Mouse (Mus musculus) heart, postnatal 0 days (tissue): Measurements from ENCODE around the gene Mecom.

Source experiments
- CTCF ChIP-seq: IDR thresholded peaks from 2 replicates; pipeline ENCODE4 v1.5.1; 2016; ENCODE audit warnings: antibody characterized with exemption, control low read depth, low read depth
- EP300 ChIP-seq: IDR thresholded peaks from 2 replicates; pipeline ENCODE4 v1.6.1; 2016; ENCODE audit warnings: antibody characterized with exemption, low read depth

DNA sequence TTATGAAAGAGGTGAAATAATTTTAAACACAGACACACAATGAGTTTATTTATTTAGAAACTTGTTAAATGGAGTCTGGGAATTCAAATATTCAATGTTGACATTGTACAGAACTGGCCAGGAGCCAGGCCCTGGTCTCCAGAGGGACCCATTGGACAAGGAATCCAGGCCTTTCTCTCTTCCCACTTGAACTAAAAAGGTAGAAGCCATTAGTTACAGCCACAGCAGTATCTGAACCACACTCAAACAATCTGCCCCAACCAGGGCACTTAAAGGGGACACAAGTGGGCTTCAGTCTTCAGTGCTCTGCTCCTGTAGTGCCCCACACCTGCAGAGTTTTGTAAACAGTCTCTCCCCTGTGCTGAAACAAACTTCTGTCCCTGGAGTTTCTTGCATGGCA is 44.0 kb downstream of the Mecom start:
- TF ChIP-seq EP300 (no peak), CTCF (no peak)
